Mouse (Mus musculus) urinary bladder, postnatal 36 days (tissue): ENCODE data around the gene Psmb9.

Experiments used
- DNase-seq, 2 experiments: peaks; one replicate each; pipeline ENCODE4 v3.0.0; 2022; ENCODE audit warnings: low spot score in 2 of 2, mixed read lengths in 1 of 2

Gene Psmb9

GRCm38 (mm10) chr17:34138655-34139054 lies 48.9 kb downstream of the Psmb9 start:
- no peak for DNase-seq

GRCm38 (mm10) chr17:34137601-34138000 lies 50.0 kb downstream of the Psmb9 start:
- DNase-seq = no peak

GRCm38 (mm10) chr17:34135297-34136224 lies 52.0 kb downstream of the Psmb9 start:
- peak; percentile 98 for DNase-seq

GRCm38 (mm10) chr17:34134451-34134850 lies 53.1 kb downstream of the Psmb9 start:
- DNase-seq = no peak

DNA sequence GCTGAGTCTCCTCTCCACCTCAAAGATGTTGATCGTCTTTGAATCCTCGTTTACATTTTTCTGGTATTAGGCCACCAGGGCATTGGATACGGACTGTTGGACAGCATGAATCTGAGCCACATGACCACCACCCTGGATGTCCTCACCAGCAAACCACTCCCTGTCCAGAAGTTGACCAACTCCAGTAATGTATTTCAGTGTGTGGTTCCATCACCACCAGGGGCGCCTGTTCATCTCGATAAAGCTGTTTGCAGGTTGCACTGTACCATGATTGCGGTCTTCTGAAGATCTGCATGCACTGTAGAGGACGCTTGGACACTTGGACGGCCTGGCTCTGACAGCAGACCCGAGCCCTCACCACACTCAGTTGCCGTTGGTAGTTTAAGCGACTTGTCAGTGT lies 54.3 kb downstream of the Psmb9 start:
- no peak for DNase-seq
